Mouse (Mus musculus): ENCODE measurements around the gene Sipa1l2.

The Sipa1l2 gene

DNA sequence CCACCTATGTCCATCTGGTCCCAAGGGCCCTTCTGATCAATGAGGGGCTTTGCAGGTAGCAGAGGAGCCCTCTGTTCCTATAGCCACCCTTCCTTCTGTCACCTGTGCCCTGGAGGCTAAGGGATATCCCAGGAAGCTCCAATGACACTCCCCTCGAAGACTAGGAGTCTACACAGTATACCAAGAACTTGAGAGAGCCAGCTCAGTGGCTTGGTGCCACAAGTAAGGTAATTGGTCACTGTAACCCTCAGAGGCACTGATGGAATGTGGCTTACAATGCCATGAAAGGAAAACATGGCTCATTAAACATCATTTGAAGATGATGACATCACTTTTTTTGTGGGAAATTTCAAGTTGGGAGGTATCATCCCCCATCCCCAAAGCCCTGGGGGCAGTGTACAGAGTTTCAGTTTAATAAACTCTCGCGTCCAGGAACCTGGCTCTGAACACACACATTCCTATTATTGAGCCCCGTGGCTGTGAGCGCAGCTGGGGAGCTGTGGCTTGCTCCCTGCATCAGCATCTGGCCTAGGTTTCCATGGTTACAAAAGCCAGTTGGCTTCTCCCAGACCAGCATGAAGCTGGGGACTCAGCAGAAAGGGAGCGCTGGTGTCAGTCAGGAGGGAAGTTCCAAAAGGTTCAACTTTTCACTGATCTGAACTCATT, 104.3 kb downstream of the Sipa1l2 start:
- DNase-seq (ENCODE audit: low read depth, low spot score): no peak

DNA sequence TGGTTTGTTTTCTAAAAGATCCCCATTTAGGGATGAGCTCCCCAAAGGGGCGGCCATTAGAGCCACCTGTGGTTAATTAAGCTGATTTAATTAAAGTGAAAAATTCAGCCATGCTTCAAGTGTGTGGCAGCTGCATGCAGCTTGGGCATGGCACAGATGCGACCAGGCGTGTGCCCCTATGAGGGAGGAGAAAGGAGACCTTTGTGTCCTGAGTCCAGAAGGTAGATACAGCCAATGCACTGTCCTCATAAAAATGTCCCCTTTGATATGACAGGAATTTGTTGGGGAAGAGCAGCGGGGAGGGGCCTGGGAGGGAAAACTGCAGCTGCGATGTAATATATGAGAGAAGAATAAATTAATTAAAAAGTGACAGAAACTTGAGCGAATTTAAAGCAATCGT, 106.7 kb downstream of the Sipa1l2 start:
- DNase-seq (ENCODE audit: low read depth, low spot score): no peak

DNA sequence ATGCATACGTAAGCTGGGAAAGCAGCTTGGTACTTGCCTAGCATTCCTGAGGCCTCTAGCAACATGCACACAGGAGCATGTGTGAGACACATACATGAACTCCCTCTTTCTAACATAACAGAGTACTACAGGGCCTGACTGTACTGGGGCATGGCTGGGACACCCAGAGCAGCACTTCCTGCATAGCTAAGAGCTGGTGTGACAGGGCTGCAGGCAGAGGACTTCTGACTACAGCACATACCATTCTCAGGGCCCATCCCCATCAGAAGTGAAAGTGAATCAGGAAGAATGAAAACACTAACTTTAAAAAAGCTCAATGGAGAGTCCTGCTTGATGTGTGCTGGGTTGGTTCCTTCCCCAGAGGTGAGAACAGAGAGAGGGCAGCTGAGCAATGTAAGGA, 108.1 kb downstream of the Sipa1l2 start:
- no peak for DNase-seq (ENCODE audit: low read depth, low spot score)

DNA sequence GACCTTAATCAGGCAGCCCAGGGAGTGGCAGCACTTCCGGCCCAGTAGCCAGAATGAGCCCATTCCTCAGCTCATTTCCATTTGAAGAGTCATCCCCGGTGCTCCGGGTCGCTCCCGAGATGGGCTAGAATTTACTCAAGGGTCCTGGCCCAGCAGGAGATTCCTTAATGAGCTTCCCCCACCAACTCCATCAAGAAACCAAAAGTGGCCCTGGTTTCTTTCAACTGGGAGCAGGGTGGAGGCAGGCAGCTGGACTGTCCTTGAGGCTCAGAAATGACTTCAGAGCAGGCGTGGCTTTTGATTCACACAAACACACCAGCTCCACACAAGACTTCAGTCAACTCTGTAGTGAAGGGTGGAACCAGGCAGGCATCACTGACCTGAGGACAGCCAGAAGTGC, 109.0 kb downstream of the Sipa1l2 start:
- no peak for DNase-seq (ENCODE audit: low read depth, low spot score)

DNA sequence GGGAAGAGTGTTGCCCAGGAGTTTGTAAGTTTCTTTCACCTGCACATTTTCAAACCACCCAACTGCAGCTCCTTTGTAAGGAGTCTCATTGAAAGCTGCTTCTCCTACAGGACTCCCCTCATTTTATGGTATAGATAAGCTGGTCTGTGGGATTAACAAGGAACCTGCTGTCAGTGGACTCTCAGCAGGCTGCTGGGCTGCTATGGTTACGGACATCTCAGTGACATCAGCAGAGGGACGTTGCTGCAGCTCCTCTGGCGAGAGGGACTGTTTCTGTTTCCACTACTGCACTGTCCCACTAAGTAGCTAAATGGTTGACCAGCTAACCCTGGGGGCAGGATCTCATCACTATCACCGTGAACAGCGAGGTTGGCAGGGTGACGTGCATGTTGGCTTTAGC, 120.6 kb downstream of the Sipa1l2 start:
- DNase-seq (ENCODE audit: low read depth, low spot score): no peak

DNA sequence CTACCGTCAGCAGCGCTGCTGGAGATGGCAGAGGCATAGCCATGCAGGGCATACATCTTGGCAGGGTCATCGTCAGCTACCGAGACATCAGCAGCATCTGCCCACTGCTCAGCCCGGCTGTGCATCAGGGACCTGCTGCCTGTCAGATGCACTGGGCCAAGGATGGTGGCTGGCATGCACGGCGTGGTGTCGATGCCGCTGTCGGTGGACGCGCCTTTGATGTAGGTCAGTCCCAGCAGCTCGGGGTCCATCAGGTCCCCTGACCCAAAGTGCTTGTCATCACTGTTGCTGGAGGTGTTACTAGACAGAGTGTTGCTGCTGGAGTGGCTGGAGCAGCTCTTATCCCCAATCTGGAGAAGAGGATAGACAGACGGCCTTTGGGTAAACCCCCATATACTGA, 122.1 kb downstream of the Sipa1l2 start:
- DNase-seq (ENCODE audit: low read depth, low spot score): no peak

DNA sequence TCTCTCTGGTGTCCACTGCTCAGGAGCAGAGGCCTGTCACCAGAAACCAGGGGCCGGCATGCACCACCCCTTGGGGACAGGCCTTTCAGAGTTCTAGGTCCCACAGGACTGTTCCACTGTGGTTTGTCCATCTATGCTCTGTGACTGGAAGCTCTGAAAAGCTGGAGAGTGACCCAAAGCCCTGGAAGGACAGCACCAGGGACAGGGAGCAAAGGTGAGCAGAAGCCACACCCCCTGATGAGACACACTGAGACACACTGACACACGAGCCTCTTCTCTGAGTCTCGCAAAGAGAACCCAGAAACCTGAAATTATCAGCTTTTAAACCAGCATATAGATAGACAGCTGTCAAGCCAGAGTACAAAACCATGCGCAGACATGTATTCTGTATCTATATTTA, 123.4 kb downstream of the Sipa1l2 start:
- DNase-seq (ENCODE audit: low read depth, low spot score): no peak

DNA sequence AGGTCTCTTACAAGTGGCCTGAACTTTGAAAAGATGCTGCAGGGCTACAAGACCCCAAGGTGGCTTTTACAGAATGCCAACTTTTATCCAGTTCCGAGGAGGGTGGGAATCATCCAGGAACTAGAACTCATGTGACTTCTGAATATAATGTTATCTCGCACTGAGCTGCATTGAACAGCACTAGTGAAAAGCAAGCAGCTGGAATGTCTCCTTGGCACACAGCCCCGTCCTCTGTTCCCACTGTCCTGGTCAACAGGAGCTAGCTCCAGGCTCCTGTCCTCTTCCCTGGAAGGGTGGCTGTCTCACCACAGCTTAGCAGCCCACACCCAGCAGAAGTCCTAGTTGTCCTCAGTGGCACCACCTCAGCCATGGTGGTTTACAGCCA, 124.4 kb downstream of the Sipa1l2 start:
- no peak for DNase-seq (ENCODE audit: low read depth, low spot score)

DNA sequence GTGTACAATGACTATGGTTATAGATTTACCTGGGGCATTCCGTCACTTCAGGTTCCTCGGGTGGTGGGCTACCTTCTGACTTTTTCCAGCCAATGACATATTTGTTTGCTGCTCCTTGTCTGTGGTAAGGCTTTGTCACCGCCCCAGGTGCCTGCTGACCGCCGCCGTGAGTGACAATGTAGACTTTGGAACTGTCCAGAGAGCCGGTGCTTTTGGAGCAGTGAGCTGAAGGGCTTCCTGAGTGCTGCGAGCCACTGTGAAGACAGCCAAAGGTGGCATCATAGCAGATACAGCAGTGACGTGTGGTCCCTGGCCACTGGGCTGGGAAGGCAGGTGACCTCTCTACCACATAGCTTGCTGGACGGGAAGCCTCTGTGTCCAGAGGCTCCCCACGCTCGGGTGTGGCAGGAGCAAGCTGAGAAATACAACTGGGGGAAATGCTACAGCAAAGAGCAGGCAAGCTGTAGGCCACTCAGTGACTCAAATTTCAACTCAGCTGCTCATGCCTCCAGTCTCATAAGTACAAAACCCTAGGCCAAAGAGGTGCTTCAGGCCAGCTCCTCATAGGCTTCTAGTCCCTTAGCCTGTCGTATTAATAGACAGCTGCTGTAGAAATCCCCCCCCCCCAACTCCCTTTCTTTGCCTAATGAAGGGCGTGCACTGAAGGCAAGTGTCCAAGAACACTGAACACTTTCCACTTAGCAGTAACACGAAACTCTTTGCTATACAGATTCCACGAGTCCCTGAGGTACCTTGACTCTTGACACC, 125.0 kb downstream of the Sipa1l2 start:
- DNase-seq (ENCODE audit: low read depth, low spot score): peak; percentile 10

DNA sequence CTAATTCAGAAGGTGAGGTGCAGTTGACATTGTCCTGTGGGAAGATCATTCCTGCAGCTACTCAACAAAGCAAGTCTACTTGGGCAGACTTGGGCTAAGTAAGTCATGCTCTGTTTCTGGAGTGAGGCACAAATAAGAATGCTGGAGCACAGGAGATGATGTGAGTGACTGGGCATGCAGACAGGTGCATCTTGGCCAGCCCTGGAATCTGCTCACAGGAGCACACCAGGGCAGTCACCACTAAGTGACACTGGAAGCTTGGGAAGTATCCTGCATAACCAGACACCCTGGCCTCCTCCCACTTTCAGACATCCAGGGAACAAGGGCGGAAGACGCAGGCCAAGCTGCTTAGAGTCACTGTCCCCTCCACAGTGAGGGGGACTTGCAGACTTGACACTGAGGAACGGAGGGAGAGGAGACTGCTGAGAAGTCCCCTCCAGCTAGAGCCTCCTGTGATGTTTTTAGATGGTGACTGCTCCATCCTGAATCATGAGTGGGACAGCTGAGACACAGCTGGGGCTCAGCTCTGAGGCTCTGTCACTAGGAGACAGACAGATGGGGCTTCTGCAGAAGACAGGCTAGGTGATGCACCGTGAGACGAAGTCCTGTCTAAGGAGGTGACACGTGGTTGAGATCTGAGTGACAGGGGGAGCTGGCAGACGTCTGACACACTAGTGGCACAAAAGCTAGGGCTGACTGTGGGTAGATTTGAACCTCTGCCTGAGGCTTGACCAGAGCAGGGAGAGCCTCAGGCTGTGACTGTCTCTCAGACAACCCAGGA, 134.1 kb downstream of the Sipa1l2 start:
- no peak for DNase-seq (ENCODE audit: low read depth, low spot score)

DNA sequence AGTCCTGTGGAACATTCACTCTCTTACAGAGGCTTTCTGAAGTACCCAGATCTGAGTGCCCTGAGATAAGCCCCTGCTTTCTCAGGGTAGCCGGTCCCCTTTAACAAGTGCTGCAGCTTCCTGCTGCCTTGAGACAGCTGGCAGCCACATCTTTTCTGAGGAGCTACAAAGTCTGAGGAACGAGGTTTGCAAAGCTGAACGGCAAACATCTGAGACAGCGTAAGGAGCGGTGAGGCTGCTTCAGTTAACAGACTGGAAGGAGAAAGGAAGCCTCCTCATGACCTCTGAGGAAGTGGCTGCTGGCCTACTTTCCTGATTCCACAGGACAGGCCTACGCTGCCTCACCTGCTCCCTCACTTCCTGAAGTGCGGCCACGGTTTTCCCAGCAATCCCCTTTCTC, 135.5 kb downstream of the Sipa1l2 start:
- no peak for DNase-seq (ENCODE audit: low read depth, low spot score)

DNA sequence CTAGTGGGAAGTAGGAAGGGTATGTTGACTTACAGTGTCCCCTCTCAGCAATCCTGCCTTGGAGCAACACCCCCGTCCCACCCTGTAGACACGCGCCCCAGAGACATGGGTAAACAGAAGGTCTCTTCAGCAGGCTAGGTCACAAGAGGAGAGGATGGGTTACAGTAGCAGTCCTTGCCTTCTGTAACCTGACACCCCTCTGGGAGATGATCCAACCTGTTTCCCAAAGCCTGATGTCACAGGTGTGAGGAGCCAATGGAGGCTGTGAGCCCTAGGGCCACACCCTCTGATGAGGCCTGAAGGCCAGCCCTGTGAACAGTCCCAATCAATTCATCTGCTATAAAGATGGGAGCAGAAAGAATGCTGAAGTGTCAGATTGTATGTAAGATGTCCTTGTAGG, 138.3 kb downstream of the Sipa1l2 start:
- DNase-seq (ENCODE audit: low read depth, low spot score): peak; percentile 70

DNA sequence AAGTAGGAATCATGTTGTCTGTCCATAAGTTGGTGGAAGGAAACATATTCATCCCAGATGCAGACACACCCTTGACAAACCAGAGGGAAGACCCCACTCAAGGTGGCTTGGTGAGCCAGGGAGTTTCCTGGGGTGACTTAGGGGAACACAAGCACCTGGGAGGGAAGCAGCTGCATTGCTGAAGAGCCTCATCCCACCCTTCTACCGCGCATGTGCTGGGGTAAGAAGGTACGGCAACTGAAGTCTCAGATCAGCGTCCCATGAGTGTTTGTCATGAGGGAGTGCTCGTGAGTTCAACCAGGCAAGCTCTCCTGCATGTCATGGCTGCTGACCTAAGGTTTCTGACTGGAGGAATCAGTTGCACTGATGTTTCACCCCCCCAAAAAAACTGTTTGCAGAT, 138.8 kb downstream of the Sipa1l2 start:
- DNase-seq (ENCODE audit: low read depth, low spot score): no peak

DNA sequence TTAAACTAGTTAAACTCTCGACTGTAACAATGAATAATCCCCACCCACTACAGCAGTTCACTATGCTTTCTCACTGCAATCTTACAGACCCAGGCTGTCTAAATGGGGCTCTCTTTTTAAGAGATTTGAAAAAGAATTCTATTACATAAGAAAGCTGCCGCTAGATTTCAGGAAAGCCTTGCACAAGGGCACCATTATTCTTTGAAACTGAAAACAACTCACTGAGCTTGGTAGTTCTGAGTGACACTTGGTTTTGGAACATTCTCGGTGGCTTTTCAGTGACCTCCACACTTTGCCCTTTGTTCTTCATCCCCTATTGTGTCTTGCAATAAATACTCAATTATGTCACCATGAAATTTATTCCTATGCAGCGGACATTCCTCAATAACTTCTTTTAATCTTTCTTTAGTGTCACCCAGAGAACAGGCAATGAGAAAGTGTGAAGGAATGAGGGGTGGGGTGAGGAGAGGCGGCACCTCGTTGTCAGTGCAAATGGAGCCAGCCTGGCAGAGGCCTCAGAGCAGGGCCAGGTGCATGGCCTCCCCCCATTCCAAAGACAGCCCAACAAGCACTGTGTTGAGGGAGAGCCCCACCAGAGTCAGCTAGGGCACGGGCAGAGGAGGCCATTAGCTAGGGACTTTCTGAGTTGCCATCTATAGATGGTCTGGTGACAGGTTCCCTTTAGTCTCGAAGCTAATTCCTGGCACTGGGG, 140.5 kb downstream of the Sipa1l2 start:
- no peak for DNase-seq (ENCODE audit: low read depth, low spot score)

DNA sequence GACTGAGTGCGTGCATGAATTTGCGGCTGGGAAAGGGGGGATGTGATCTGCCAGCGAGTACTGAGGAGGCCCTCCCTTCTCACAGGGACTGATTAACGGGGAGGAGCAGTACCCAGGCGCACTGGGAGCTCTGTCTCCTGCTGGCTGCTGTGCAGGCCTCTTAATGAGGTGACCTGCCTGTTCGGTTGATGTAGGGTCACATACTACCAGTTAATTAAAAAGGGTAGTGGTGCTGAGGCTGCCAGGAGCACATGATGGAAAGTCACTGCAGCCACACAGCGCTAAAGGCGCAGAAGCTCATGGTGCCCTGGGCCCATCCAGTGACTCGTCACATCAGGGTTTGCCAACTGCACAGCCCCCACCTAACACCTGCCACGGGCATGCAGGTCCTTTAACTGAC, 145.7 kb downstream of the Sipa1l2 start:
- no peak for DNase-seq (ENCODE audit: low read depth, low spot score)

DNA sequence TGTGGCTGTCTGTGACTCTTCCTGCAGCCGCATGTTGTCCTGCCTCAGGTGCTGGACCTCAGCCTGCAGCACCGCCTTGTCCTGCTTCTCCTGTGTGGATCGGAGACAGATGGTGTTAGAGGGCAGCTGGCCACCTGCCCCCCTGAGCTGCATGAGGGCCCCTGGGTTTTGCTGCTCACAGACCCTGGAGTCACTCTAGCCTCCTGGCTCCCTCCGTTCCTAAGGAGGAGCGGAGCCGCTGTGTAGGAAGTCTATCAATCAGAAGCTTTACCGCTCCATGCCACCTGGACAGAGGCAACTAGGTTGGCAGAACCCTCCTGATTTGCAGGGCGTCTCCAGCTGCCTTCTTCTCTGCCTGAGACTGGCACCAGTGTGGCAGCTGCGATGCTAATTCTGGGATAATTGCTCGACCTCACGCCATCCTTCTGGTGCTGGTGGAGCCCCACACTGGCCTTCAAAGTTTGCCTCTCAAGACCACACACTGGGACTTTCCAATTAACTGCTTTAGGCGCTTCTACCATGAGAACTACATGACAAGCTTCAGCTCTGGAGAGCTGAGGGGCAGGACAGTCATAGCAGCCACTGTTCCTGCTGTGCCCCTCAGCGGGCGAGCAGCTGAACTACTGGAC, 150.3 kb downstream of the Sipa1l2 start:
- DNase-seq (ENCODE audit: low read depth, low spot score): no peak

DNA sequence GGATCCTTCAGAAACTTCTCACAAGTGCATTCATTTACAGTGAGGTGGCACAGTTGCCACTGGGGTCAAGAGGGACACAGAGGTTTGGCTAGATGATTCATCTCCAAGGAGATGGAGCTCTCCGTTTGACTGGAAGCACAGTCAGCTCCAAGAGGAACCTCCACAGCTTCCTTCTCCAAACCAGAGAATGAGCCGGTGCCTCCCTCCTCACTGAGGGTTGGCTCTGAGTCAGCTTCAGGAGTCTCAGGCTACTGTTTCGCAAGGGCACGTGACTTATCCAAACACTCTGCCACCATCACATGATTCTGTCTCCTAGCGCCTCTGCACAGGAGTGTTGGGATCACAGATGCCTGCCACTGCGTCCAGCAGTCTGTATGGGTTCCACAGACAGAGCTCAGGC, 153.5 kb downstream of the Sipa1l2 start:
- DNase-seq (ENCODE audit: low read depth, low spot score): no peak

DNA sequence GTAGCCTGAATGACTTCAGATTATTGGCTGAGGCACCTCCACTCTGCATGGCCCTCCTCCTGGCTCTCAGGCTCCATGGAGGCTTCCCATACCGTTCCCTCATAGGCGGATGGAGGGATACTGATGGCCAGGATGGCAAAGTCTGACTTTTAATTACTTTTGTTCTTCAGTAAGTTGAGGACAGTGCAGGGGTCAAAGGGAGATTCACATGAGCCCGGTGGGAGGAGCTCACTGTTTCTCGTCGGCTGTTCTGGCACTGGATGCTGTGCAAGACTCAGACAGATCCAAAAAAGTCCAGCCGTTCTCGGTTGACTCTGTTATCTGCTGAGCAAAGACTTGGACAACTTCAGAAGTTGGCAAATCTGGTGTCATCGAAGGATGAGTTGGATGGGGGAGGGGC, 155.0 kb downstream of the Sipa1l2 start:
- DNase-seq (ENCODE audit: low read depth, low spot score): no peak

DNA sequence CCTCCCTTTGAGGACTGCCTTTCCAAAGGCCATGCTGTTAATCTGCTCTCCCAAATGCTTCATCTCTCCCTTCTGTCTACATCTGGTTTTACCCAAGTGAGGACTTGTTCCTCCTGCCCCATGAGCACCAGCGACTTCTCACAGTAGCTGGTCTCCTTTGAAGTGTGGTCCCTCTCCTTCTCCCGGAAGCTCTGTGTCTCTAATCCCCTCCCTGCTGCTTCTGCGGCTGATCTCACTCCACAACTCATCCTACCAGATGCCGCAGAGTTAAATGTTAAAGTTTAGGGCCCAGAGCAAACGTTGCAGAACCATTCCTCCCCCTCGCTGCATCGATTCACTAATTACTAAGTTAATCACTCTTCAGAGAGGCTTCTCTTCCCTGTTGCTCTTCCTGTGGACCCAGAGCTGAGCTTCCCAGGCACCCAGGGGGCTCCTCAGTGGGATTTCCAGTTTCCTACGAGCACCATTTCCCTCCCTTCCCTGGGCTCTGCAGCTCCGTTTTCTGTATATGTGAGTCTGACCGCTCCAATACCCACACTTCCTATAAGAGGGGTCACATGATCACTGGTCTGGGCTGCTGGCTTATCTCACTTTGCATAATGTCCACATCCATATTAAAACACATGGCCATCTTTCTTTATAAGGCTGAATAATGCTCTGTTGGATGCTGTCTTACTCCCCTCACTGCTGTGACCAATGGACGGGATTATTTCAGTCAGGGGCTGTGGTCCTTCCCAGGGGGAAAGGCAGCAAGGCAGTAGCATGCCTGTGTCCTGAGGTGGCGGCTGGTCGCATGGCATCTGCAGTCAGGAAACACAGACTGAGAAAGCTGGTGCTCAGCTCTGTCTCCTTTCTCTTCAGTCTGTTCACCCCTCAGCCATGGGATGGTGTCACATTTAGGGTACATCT, 156.4 kb downstream of the Sipa1l2 start:
- DNase-seq (ENCODE audit: low read depth, low spot score): no peak

DNA sequence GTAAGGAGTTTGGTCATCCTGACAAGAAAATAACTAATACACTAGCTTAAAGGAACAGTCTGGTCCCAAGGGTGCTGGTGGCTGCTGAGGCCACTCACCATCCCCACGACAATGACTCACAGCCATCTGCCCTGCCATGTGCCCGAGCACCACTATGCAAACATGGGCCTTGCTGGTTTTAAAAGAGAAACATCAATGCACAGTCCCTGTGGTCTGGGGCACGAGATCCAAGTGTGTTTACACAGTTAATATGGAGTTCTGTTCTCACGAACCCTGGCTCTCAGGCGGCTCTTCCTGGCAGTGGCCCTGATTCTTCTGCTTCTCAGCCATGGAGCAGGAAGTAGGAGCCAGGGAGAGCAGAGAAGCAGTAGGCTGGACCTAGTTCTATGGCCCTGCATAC, 159.0 kb downstream of the Sipa1l2 start:
- no peak for DNase-seq (ENCODE audit: low read depth, low spot score)

DNA sequence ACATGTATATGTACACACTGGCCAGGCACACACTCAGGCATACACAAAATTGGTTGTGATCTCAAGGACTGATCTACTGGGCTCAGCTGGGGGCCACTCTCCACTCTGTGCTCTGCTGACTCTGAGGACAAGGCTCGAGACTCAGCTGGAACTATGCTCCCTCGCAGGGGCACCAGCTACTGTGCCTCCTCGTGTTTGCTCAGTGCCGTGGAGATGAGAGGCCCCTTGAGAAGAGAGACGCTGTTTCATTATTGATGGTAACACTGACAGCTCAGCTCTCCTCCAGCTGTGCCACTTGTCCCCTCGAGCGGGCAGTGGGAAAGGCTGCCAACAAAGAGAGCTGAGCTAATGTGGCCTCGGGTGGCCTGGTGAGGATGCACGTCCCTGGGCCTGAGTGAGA, 161.9 kb downstream of the Sipa1l2 start:
- DNase-seq (ENCODE audit: low read depth, low spot score): no peak

All from skeletal muscle tissue, adult 2 months (tissue).